Mouse (Mus musculus) frontal cortex, postnatal 25 days (tissue): Measurements from ENCODE around the gene Gm8020.
"Not testable (repeated sequence)": the region's sequence is repeated elsewhere in the genome, so short reads cannot be mapped to it uniquely, and the experiment has no call there.

Experiments
- DNase-seq, 2 experiments: peaks; one replicate each; pipeline ENCODE4 v3.0.0; 2022; ENCODE audit warnings: low spot score in 2 of 2

The Gm8020 gene

DNA sequence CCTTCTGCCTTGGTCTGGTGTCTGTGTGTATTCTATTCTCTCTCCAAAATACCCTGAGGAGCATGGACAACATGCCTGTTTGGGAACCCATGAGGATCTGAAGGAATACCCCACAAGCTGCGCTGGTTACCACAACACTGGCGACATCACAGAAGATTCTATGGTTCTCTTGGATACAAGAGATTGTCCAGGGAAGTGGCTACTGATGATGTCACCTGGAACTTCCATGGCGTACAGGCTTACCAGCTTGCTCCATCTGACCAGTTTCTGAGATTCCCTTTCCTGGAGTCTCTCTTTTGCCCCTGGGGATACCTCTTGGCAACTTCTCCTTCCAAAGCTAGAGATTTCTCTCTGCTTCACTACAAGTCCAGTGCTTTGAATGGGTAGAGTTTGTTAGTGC is at the start of gene Gm8020:
TSS of gene Gm8020 (minus strand) at position 101 of the 400 bp plus-strand sequence.
- DNase-seq: not testable (repeated sequence)

DNA sequence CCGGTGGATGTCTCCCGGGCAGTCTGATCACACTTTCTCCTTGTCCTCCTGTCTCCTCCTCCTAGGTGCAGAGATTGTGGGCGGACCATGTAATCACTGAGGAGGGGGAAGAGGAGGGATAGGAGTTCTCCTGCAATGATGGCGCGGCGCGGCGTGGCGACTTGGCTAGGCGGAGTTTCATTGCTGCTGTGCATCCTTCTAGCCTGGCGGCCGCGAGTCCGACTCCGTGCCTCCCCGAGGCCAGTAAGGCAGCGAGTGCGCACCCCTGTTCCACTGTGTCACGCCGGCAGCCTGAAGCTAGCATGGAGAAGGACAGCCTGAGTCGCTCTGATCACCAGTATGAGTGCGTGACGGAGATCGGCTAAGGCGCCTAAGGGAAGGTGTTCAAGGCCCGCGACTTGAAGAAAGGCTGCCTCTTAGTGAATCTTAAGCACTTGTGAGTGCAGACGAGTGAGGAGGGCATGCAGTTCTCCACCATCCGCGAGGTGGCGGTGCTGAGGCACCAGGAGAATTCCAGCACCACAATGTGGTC is 41.1 kb upstream of the Gm8020 start:
- peak; percentile 25 to 44 for DNase-seq

DNA sequence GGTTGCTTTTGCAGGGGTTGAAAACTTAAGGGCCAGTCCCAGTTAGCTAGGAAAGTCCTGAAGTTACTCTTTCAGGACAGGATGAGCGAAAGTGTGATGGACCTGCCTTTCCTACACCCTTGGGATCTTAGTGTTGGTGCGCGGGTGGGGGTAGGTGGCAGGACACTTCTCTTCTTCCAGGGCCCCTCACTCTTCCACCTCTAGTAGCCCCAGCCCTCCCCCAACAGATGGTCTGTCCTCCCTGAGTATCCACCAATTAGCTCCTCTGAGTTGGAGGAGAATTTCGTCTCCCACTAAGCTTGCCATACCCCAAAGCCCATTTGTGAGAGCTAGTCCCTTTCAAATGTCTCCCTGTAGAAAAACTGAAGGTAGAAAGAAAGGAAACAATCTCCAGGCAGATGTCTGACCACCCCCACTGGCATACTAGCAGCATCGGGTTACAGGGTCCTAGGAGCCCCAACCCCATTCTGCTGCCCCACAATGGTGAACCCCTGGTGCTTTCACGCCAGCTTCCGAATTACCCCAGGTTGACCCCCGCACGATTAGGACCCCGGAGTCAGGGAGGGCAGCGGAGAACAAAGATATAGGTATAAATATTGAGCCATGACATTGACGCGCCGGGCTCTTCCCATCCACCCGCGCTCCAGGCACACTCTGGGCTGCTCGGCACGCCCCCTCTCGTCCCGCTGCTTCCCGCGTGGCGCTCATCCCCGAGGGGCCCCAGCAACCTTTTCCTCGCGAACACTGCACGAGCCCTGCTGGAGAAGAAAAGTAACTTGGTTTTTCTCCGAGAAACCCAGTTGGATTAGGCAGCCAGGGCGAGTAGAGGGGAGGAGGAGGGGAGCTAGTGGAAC is 40.4 kb upstream of the Gm8020 start:
- not testable (repeated sequence) for DNase-seq

GRCm38 (mm10) chr14:42524182-42524581 is 22.0 kb upstream of the Gm8020 start, which contains the start of gene Gm8024:
Gene Gm8024, minus strand, starts transcription at chr14:42524282.
- DNase-seq: not testable (repeated sequence)

GRCm38 (mm10) chr14:42463581-42463980 is 38.6 kb downstream of the Gm8020 start, which contains the start of gene Gm8011:
Gene Gm8011, plus strand, starts transcription at chr14:42463881.
- not testable (repeated sequence) for DNase-seq
